Mouse (Mus musculus): ENCODE data around the gene Acoxl.

Acoxl gene

GRCm38 (mm10) chr2:128114621-128115020, 275.9 kb downstream of the Acoxl start:
- DNase-seq (ENCODE audit: low read depth, low spot score), result no peak

DNA sequence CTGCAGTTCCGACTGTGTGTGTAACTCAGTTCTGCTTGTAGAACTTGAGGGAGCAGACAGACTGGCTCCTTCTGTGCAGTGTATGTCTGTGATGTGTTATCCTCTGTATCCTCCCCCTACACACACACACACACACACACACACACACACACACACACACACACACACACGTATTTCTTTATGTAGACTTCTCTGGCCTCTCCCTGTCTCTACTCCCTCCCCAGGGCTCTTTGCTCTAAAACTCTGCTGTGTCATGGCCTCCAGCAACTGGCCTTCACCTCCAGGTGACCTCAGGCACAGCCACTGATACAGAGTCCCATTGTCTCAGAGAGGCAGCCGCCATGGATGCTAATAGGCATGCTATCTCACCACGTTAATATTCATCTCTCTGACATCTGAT, 276.9 kb downstream of the Acoxl start:
- no peak for DNase-seq (ENCODE audit: low read depth, low spot score)

DNA sequence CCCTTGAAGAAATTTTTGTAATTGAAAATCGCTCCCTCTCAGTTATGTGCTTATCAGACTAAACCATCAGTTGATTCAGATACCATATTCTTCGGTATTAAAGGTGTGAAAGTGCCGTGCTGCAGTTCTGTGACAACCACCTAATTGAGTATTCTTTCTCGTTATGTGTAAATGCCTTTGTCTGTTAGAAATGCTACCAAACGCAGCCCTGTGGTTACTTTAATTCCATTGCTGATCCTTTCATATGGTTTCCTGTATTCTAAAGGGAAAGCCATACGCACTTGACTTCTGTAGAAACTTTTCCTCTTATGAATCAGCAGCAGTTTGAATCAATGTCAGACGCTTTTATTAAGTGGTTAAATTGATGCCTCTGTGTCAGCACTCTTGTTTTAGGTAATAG, 278.9 kb downstream of the Acoxl start:
- no peak for DNase-seq (ENCODE audit: low read depth, low spot score)

DNA sequence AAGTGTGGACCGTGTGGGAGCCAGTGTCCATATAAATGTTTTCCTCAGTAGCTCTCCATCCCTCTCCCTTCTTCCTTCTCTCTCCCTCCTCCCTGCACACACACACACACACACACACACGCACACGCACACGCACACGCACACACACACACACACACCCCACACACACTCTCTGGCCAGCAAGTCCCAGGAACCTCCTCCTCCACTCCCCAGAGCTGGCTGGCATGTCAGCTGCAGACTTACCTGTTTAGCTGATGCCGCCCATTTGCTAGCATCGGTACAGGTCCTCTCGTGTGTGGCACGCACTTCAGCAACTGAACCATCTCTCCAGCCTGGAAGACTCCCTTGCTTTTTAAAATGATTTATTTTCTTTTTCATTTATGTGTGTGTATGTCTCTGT, 280.3 kb downstream of the Acoxl start:
- no peak for DNase-seq (ENCODE audit: low read depth, low spot score)

GRCm38 (mm10) chr2:128122491-128122890, 283.8 kb downstream of the Acoxl start:
- peak; percentile 54 for DNase-seq (ENCODE audit: low read depth, low spot score)

- no peak for DNase-seq (ENCODE audit: low read depth, low spot score)
Observed at GRCm38 (mm10) chr2:128122891-128123771, 284.5 kb downstream of the Acoxl start.

- no peak for DNase-seq (ENCODE audit: low read depth, low spot score)
Observed at GRCm38 (mm10) chr2:128123921-128124683, 285.4 kb downstream of the Acoxl start.

DNA sequence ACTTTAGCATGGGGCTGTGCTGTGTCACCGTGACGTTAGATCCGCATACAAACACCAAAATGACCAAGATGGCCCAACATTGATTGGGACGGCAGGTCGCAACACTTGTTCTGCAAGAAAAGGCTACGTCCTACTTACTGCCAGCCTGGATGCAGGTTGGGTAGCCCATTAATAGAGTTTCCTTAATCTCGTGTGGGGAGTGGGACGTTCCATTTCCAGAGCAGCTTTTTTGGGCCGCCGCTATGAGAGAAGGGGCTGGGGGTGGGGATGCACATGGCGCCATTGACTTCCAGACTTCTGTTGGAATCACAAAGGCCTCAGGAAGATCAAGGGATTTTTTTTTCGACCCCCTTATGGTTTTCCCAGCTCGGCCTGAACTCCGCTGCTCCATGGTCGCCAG, 286.0 kb downstream of the Acoxl start:
- no peak for DNase-seq (ENCODE audit: low read depth, low spot score)

DNA sequence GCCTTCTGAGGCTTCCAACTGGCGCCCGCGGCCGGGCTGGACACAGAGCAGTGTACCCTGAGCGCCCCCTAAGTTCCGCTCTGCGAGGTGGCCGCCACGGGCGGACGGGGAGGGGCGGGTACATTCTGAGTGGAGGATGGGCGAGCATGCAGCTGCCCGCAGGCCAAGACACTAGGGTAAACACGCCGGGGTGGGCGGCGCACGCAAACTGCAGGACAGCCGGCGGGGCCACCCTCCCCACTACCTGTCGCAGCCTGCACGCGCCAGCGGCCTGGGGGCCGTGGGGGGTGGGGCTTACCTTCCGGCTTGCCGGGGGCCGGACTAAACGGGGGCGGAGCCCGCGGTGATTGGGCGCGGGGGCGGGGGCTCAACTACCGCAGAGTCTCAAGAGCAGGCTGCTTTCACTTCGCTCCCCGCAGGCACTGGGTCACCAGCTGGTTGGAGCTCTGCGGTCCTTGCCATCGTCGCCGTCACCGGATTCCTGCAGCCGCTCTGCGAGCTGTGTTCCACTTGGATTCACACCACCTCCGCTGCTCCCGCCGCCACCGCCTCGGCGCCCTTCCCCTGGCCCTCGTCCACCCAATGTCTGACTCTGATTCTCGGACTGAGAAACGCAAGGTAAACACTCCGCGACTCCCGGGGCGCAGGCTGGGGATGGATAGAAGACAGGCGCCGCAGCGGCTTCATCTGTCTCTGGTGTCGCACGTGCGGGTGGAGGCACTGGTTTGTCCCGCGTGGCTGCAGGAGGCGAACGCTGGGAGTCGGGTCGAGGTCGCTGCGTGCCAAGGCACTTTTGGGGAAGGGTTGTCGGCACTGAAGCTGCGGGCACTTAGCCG, 287.2 kb downstream of the Acoxl start, which contains the start of gene Bcl2l11:
TSS of gene Bcl2l11 (plus strand) at position 404 of the 836 bp plus-strand sequence.
- DNase-seq (ENCODE audit: low read depth, low spot score), result peak; percentile 93

DNA sequence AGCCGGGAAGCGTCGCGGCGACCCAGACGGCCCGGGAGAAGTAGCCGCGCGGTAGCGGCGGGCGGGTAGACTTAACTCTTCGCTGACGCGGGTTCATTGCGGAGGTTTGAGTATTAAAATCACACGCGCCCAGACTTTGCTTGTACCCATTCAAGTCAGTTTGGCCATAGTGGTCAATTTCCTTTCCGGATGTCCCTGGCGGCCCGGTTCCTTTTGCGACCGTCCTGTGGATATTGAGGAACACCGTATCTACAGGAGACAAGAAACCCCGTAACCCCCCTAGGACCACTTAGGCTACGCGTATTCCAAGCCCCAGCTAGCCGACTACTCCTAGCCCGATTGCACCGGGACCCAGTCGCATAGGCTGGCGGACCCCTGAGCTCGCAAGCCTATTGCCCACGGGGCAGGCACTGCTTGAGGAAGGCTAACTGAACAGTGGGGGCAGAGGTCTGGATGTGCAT, 287.9 kb downstream of the Acoxl start:
- no peak for DNase-seq (ENCODE audit: low read depth, low spot score)

DNA sequence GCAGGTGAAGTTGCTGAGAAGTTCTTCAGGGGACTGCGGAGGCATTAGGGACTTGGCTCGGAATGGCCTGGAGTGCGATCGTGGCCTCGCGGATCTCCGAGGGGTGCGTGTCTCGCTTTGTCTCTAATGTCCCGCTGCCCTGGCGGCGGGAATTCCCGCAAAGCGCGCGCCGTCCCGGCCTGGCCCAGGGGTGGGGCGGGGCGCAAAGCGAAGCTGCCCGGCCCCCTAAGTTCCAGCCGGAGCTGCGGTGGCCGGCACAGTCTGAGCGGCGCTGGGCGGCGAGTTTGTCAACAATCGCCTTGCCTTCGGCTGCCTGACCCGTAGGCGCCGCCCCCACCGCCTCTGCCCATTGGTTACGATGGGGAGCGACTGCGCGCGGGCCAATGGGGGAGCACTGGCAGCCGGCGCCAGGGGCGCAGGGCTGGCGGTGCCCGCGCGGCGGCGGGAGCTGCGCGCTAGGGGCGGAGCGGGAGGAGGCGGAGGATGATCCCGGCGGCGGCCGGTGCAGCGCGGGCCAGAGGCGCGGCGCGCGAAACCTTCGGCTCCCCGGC, 288.5 kb downstream of the Acoxl start:
- DNase-seq (ENCODE audit: low read depth, low spot score), result peak; percentile 92

DNA sequence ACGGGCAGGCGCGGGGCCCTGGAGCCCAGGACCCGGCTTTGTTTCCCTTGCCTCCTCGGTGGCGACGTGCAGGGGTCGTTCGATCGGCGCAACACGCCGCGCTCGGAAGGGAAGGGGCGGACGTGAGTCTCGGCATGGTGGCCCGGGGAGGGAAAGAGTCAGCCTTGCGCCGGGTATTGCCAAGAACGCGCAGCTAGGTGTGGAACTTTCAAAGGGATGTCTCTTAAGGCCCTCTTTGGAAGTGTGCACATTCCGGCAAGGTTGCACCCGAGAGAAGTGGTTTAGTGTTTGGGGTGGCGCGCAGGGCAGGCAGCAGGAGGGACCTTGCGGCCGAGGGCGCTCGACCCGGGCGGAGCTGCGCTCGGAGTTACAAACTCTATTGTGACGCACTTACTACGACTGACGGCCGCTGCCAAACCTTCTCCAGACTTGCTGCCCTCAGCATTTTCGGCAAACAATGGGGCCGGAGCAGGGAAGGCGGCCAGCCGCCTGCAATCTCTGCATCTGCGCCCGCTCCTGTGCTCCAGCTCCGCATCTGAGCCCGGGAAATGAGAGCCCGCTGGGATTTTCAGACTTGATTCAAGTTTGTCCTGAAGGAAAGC, 289.1 kb downstream of the Acoxl start:
- DNase-seq (ENCODE audit: low read depth, low spot score), result peak; percentile 59

- DNase-seq (ENCODE audit: low read depth, low spot score), result no peak
Observed at GRCm38 (mm10) chr2:128128532-128128931, 289.9 kb downstream of the Acoxl start.

- no peak for DNase-seq (ENCODE audit: low read depth, low spot score)
Observed at GRCm38 (mm10) chr2:128131503-128131902, 292.8 kb downstream of the Acoxl start.

- no peak for DNase-seq (ENCODE audit: low read depth, low spot score)
Observed at GRCm38 (mm10) chr2:128132635-128133034, 294.0 kb downstream of the Acoxl start.

GRCm38 (mm10) chr2:128133865-128134264, 295.2 kb downstream of the Acoxl start:
- DNase-seq (ENCODE audit: low read depth, low spot score), result no peak

DNA sequence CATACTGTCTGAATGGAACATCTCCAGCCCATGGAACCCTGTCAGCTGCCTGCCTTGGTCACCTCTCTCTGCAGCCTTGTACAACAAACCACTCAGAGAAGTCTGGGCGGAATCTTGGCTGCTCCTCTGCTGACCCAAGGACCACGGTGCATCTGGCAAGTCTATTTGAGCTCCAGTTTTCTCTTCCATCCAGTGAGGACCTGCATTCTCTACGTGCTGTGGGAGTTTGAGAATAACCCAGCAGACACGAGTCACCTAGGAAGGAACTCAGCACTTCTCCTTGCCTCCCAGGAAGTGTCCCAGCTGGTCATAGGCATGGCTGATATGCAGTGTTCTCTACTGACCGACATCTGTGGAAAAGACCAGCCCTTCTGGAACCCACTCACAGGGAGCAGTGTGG, 295.8 kb downstream of the Acoxl start:
- DNase-seq (ENCODE audit: low read depth, low spot score), result no peak

- DNase-seq (ENCODE audit: low read depth, low spot score), result no peak
Observed at GRCm38 (mm10) chr2:128134948-128135347, 296.3 kb downstream of the Acoxl start.

DNA sequence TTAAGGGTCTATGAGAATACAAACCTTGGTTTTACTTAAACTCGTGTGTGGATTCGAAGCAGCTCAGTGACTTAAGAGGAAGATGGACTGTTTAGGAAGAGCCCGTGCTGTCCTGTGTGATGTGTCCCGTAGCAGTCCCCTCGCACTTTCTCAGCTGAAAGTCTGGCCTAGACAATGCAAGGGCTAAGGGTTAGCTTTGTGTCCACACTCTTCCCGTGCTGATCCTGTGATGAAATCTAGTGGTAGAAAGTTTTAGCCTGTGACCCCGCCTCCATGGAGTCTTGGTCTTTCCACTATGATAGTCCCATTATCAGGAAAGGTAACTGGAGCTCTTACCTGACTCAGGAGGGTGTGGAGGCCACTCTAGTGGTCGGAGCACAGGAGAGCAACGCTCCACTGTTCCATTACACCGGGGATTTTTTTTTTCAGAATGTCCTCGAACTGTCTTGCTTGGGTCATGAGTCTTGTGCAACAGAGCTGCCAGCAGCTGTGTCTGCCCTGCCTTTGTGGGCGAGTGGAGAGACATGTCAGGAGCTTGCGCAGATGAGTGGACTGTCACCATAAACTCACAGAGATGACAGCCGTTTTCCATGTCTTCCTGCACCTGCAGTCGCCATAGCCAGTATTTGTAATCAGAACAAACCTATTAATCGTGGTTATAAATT, 298.2 kb downstream of the Acoxl start:
- DNase-seq (ENCODE audit: low read depth, low spot score), result no peak

- DNase-seq (ENCODE audit: low read depth, low spot score), result no peak
Observed at GRCm38 (mm10) chr2:128137480-128138276, 299.0 kb downstream of the Acoxl start.

Measured in embryo, embryonic 11.5 days (tissue).